Mouse (Mus musculus): ENCODE data around the gene Rps16.

Gene Rps16

GRCm38 (mm10) chr7:28392429-28393271, 42.2 kb downstream of the Rps16 start, which contains the start of the genes Med29 and Paf1:
Gene Med29, minus strand, starts transcription at chr7:28392708.
Gene Paf1, plus strand, starts transcription at chr7:28392951.
- DNase-seq: peak; percentile 96

GRCm38 (mm10) chr7:28393272-28393951, 43.0 kb downstream of the Rps16 start:
- DNase-seq: no peak

- DNase-seq: no peak
Observed at GRCm38 (mm10) chr7:28395425-28395824, 45.0 kb downstream of the Rps16 start.

GRCm38 (mm10) chr7:28398000-28398399, 47.5 kb downstream of the Rps16 start:
- DNase-seq: no peak

GRCm38 (mm10) chr7:28398696-28399340, 48.4 kb downstream of the Rps16 start:
- no peak for DNase-seq

- DNase-seq: no peak
Observed at GRCm38 (mm10) chr7:28401030-28401429, 50.6 kb downstream of the Rps16 start.

- DNase-seq: no peak
Observed at GRCm38 (mm10) chr7:28401942-28402341, 51.5 kb downstream of the Rps16 start.

Measured in cerebellum, adult 8-10 months (tissue).